Mouse (Mus musculus): ENCODE data around the gene Syt13.

The Syt13 gene

GRCm38 (mm10) chr2:92967032-92967838, 52.3 kb downstream of the Syt13 start:
- no peak for DNase-seq

GRCm38 (mm10) chr2:92967839-92968166, 52.9 kb downstream of the Syt13 start:
- DNase-seq = no peak

GRCm38 (mm10) chr2:92971069-92971468, 56.2 kb downstream of the Syt13 start:
- no peak for DNase-seq

GRCm38 (mm10) chr2:92971536-92971935, 56.6 kb downstream of the Syt13 start:
- peak; percentile 46 to 57 for DNase-seq

GRCm38 (mm10) chr2:92972071-92972470, 57.2 kb downstream of the Syt13 start:
- DNase-seq = peak in 1 of 2 experiments; percentile 47

- DNase-seq = no peak
These were observed 58.7 kb downstream of the Syt13 start for GRCm38 (mm10) chr2:92973646-92974045.

GRCm38 (mm10) chr2:92975031-92975790, 60.3 kb downstream of the Syt13 start:
- DNase-seq = no peak

- no peak for DNase-seq
These were observed 65.3 kb downstream of the Syt13 start for GRCm38 (mm10) chr2:92980165-92980564.

GRCm38 (mm10) chr2:92982591-92983272, 67.8 kb downstream of the Syt13 start:
- DNase-seq = no peak

GRCm38 (mm10) chr2:92983273-92983620, 68.3 kb downstream of the Syt13 start:
- DNase-seq = no peak

GRCm38 (mm10) chr2:92984321-92985108, 69.6 kb downstream of the Syt13 start:
- no peak for DNase-seq

GRCm38 (mm10) chr2:92985171-92985570, 70.3 kb downstream of the Syt13 start:
- no peak for DNase-seq

GRCm38 (mm10) chr2:92985600-92985999, 70.7 kb downstream of the Syt13 start:
- DNase-seq = no peak

GRCm38 (mm10) chr2:92987108-92987618, 72.3 kb downstream of the Syt13 start:
- no peak for DNase-seq

- DNase-seq = peak in 1 of 2 experiments; percentile 16
These were observed 73.2 kb downstream of the Syt13 start for GRCm38 (mm10) chr2:92987901-92988631.

- no peak for DNase-seq
These were observed 74.7 kb downstream of the Syt13 start for GRCm38 (mm10) chr2:92989593-92989992.

- no peak for DNase-seq
These were observed 77.1 kb downstream of the Syt13 start for GRCm38 (mm10) chr2:92991976-92992375.

- no peak for DNase-seq
These were observed 90.1 kb downstream of the Syt13 start for GRCm38 (mm10) chr2:93005028-93005427.

Data from thymus, adult 18-20 months (tissue).